Comparison of ENCODE assay signal across 8 mouse cellular contexts in the genomic region with DNA sequence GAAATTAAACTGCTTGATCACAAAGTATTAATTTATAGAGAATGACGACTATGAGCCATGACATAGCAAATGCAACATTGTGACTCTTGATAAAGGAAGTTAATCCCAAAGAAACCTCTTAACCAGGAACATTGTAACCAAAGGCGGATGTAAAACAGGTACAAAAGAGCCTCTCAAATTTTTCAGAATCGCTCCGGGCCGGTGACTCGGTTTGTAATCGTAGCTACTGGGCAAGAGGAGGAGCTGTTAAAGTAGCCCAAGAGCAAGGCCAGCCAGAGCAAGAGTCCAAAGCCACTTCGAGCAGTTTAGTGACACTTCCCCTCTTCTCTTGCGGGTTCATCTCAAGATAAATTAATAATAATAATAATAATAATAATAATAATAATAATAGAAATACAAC. TPM values are rescaled to one million over a fixed set of nuclear protein-coding genes. Genes with fewer than 3 reads are reported as not detected.
DNase-seq lines count a peak whose midpoint lies in the region; ATAC-seq and TF ChIP-seq lines count a peak whose summit lies in the region.

No protein-coding gene starts in this region.

- H3K9ac ChIP-seq in kidney, postnatal 0 days (ENCODE audit: low read depth, low read length), result peak overlapping the region; percentile 97
- peak overlapping the region; percentile 66 for H3K9ac ChIP-seq in midbrain, embryonic 11.5 days (ENCODE audit: low read length)

- H3K36me3 ChIP-seq in kidney, postnatal 0 days (ENCODE audit: insufficient read depth, low read length), result no peaks in the 10 kb centered on the region
- H3K36me3 ChIP-seq in midbrain, embryonic 11.5 days (ENCODE audit: control insufficient read depth, insufficient read depth, low read length), result no peaks in the 10 kb centered on the region

- peak overlapping the region; percentile 97; the same call in 1 of the 2 replicates for H3K27ac ChIP-seq in kidney, postnatal 0 days
- no peak overlapping the region for H3K27ac ChIP-seq in midbrain, embryonic 11.5 days (ENCODE audit: low read depth, low read length)

- ATAC-seq in CD4-positive, CD25-positive, alpha-beta regulatory T cell, adult 4 months, result no peak
- peak; percentile 13; the same call in 1 of the 2 replicates for ATAC-seq in erythroblast, adult 5-6 weeks (replicated peaks; ENCODE audit: low FRiP score, poor library complexity, severe bottlenecking)
- ATAC-seq in kidney, postnatal 0 days (replicated peaks; ENCODE audit: low FRiP score, low read depth), result no peak
- ATAC-seq in midbrain, embryonic 11.5 days (ENCODE audit: low FRiP score), result no peak

- no peak for TF ChIP-seq CTCF in kidney, postnatal 0 days (IDR thresholded peaks at IDR 0.05; ENCODE audit: low read depth)

- 3% methylated on average over 9 of the region's 9 CpGs for WGBS in kidney, postnatal 0 days
- 6% methylated on average over 9 of the region's 9 CpGs for WGBS in midbrain, embryonic 11.5 days

- no peaks in the 10 kb centered on the region for H3K4me1 ChIP-seq in kidney, postnatal 0 days (replicated peaks; ENCODE audit: insufficient read depth, low read length)
- H3K4me1 ChIP-seq in midbrain, embryonic 11.5 days (ENCODE audit: control insufficient read depth, insufficient read depth, low read length), result peaks cover 9% of the 10 kb centered on the region; the same call in 1 of the 2 replicates

- H3K4me3 ChIP-seq in kidney, postnatal 0 days (replicated peaks; ENCODE audit: low read depth, low read length), result peak overlapping the region; percentile 91
- H3K4me3 ChIP-seq in midbrain, embryonic 11.5 days (ENCODE audit: low read depth, low read length), result peak overlapping the region; percentile 95

- peak overlapping the region; percentile 64 for H3K4me2 ChIP-seq in kidney, postnatal 0 days (ENCODE audit: low read length)
- H3K4me2 ChIP-seq in midbrain, embryonic 11.5 days, result peak overlapping the region; percentile 63

- intact Hi-C loops in left cerebral cortex, postnatal 10 days (cut with DNase I), result no loop called here

- no peaks in the 10 kb centered on the region for H3K9me3 ChIP-seq in kidney, postnatal 0 days (replicated peaks; ENCODE audit: low read length)
- no peaks in the 10 kb centered on the region for H3K9me3 ChIP-seq in midbrain, embryonic 11.5 days (ENCODE audit: control insufficient read depth, low read length)

- no peaks in the 10 kb centered on the region for H3K27me3 ChIP-seq in kidney, postnatal 0 days (ENCODE audit: insufficient read depth, low read length)
- H3K27me3 ChIP-seq in midbrain, embryonic 11.5 days (ENCODE audit: control insufficient read depth, insufficient read depth, low read length), result no peaks in the 10 kb centered on the region

- DNase-seq in CD4-positive, CD25-positive, alpha-beta regulatory T cell, adult 2 months (ENCODE audit: low read depth, low spot score), result peak; percentile 37
- DNase-seq in 416B (ENCODE audit: low read depth) (peak; percentile 23), adipocyte (ENCODE audit: low spot score) (no peak)
- peak; percentile 29 for DNase-seq in kidney, postnatal 0 days (ENCODE audit: low spot score)
- DNase-seq in midbrain, embryonic 11.5 days (ENCODE audit: low spot score, missing footprints), result no peak
- no peak for DNase-seq in left cerebral cortex, postnatal 10 days (ENCODE audit: extremely low spot score in 1 of 2, low spot score in 2 of 2)

RNA-seq across cellular contexts. Expression of a gene that starts 0.8 kb away (rescaled TPM):
- 10 to 100 TPM; 27.6 to 39.6 TPM for polyA plus RNA-seq in CD4-positive, CD25-positive, alpha-beta regulatory T cell, adult 4 months (2017; shearing (Covaris generic))
- 18.0 and 21.3 TPM in 2 replicates for total RNA-seq in erythroblast, adult 5-6 weeks (2015; ENCODE audit: low replicate concordance)
- 26.9 and 29.1 TPM in 2 replicates for total RNA-seq in erythroblast, adult 5-6 weeks (2017; ENCODE audit: low replicate concordance)
- polyA plus RNA-seq in kidney, postnatal 0 days (2015; fragmentation: Nextera tagmentation; extraction: Ambion mirVana), result 29.5 and 29.7 TPM in 2 replicates
- 51.5 and 52.8 TPM in 2 replicates for polyA plus RNA-seq in midbrain, embryonic 11.5 days (2014; fragmentation: Nextera tagmentation; extraction: Ambion mirVana)
- total RNA-seq in left cerebral cortex, postnatal 10 days (2021), result 10 to 100 TPM; 62.2 to 69.6 TPM

Comparison
In these comparisons a context has a peak if more than half of its experiments do, and no peak if none do; other contexts are left out.
1. DNase-seq: peak in CD4-positive, CD25-positive, alpha-beta regulatory T cell, adult 2 months (single experiment), 416B (single experiment) and kidney, postnatal 0 days (single experiment); none in midbrain, embryonic 11.5 days (single experiment), left cerebral cortex, postnatal 10 days (0 of 2) and adipocyte (single experiment).